Mouse (Mus musculus) brown adipose tissue, adult 24 weeks (tissue): ENCODE results near the gene E130311K13Rik. TPM values are rescaled to one million over a fixed set of nuclear protein-coding genes. Genes with fewer than 3 reads are reported as not detected.

Experiments used
- H3K27ac ChIP-seq: fragments of 200-500 bp; replicated peaks from 2 replicates; pipeline ENCODE4 v1.5.1; 2012; ENCODE audit warnings: low read depth, mild to moderate bottlenecking, low read length
- H3K4me1 ChIP-seq: fragments of 200-500 bp; 2 replicates; pipeline ENCODE4 v1.6.1; 2012; ENCODE audit warnings: low read length, mixed read lengths; ENCODE audit not compliant: control insufficient read depth, insufficient read depth, insufficient read length
- H3K4me3 ChIP-seq: fragments of 200-500 bp; 2 replicates; pipeline ENCODE4 v1.5.1; 2012; ENCODE audit warnings: low read depth, mild to moderate bottlenecking, low read length, moderate library complexity; ENCODE audit not compliant: insufficient read depth
- polyA plus RNA-seq: library from polyadenylated mRNA; stranded (reverse); fragments of >200 nt; gene quantifications from 2 replicates; pipeline ENCODE4 v1.2.4, GENCODE M21; 2012; ENCODE audit not compliant: missing spikeins, insufficient read depth, insufficient read length

E130311K13Rik gene
- polyA plus RNA-seq, 1 experiment, result 13.0 TPM

DNA sequence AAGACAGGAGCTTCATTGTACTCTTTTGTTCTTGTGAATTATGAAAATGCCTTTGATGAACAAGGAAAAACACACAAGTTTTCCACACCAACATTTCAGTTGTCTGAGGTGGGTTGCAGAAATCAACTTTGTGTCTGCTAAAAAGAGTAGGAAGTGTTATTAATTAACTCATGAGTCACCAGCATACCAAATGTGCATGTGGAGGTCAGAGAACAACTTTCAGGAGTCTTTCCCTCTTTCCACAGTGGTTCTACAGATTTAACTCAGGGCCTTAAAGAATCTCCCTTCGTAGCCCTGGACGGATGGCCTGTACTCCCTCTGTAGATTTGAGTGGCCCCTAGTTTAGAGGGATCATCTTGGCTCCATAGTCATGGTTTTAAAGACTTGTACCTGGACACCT, 25.1 kb downstream of the E130311K13Rik start:
- no peaks in the 10 kb centered on the region for H3K4me1 ChIP-seq
- H3K27ac ChIP-seq, result no peak overlapping the region
- H3K4me3 ChIP-seq, result no peak overlapping the region

DNA sequence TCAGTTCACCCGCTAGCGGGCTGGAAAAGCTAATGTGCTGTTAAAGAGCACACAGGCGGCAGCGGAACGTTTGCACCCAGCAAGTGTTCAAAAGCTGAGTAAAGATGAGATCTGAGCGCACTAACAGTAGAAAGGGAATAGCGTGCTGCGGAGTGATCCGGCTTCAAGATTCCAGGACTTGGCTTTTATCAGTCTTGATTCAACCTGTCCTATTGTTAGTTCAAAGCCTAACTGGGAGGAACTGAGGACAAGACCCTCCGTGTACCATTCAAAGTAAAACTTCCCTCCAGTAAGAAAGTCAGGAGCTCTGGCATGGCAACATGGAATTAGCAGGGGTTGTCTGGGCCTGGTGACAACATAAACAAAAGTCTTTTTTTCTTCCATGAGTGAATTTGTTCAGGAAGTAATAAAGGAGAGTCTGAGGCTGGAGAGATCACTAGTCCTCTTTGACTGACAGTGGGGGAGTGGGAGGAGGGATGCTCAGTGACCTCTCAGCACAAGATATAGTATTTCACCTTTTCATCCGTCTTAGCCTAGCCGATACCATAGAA, 29.2 kb downstream of the E130311K13Rik start:
- Histone ChIP-seq H3K27ac (no peak overlapping the region), H3K4me3 (no peak overlapping the region), H3K4me1 (no peaks in the 10 kb centered on the region)

DNA sequence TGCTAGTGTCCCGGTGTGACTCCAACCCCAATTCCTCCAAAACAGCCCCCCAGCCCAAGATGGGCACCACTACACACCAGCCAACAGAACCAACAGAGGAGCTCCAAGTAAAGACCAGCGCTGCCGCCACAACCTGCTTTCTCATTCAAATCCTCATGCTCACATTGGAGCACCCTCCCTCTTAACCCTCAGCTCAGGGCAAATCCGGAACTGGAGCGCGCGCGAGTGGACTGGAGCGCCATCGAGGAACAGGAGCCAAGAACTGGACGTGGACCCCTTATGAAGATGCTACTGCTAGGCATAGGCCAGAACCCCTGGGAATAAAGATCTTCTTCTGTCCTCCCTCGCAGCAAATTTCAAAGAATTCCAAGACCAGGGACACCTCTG, 30.0 kb downstream of the E130311K13Rik start, which contains the start of gene Plch1:
Gene Plch1, minus strand, starts transcription at position 164 of the 387 bp plus-strand sequence.
- H3K27ac ChIP-seq, result no peak within 1 kb of the TSS
- no peaks in the 10 kb centered on the region for H3K4me1 ChIP-seq
- peak within 1 kb of the TSS; percentile 59 for H3K4me3 ChIP-seq

DNA sequence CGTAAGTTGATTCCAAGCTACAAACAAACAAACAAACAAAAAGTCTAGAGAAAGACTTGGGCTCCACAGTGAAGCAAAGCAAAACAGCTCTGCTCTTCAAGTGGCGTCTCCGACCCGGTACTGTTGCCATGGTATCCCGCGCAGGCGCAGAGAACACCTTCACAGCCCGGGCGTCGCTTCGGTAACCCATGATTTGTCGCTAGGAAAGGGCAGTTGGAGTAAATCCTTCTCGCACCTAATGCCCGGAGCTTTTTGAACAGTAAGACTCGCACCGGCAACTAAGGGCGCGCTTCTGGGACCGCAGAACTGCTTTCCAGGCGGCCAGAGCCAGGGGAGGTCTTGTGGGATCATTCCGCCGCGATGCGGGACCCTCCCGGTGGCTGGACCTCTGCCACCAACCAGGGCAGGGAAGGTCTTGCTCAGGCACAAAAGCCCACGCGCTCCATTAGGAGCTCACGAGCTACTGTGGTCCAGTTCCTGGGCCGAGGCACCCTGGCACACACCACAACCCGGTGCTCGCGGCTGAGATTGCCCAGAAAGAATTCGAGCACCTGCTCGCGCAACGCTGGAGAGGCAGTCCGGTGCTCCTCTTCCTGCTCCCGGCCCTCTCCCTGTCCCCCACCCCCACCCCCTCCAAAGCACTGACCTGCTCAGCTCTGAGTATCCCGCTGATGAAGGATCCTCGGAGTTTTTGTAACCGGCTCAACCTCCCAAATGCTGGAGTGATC, 30.5 kb downstream of the E130311K13Rik start:
- peak overlapping the region; percentile 59 for H3K4me3 ChIP-seq
- H3K4me1 ChIP-seq, result no peaks in the 10 kb centered on the region
- no peak overlapping the region for H3K27ac ChIP-seq

DNA sequence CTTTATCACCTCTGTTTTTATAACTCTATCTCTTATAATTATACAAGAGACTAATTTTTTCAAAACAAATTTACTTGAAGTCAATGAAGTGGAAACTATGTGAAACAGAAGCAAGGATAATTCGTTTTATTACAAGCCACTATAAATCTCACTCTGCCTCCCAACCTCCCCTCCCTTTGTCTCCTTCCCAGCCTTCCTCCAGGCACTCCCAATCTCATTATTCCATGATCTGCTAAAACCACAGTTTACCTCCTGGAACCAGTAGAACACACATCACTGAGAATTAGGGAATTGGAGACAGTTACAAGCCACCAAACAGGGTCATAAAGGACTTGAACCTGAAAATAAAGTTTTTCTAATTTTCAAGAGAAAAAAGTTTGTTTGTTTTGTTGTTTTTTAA, 32.1 kb downstream of the E130311K13Rik start:
- H3K4me1 ChIP-seq, result no peaks in the 10 kb centered on the region
- no peak overlapping the region for H3K27ac ChIP-seq
- H3K4me3 ChIP-seq, result no peak overlapping the region

DNA sequence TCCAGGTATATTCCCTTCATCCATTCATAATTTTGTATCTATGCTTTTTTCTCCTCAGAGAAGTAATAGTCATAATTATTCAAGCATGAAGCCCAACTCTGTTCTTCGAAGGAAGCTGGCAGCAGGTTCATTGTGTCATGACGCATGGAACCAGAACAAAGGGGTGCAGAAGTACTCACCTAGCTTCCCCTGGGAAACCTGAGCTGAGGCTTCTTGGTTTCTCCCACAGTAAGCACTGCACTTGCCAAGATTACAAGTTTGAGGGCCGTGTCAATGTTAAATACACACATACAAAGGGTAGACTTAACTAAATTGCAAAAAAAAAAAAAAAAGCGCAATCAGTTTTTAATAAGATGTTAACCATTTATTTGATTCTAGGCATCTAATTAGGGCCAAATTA, 33.0 kb downstream of the E130311K13Rik start:
- Histone ChIP-seq H3K4me1 (no peaks in the 10 kb centered on the region), H3K4me3 (no peak overlapping the region), H3K27ac (no peak overlapping the region)

GRCm38 (mm10) chr3:63895786-63896185, 33.5 kb downstream of the E130311K13Rik start:
- Histone ChIP-seq H3K27ac (no peak overlapping the region), H3K4me3 (no peak overlapping the region), H3K4me1 (no peaks in the 10 kb centered on the region)

GRCm38 (mm10) chr3:63893677-63894076, 35.6 kb downstream of the E130311K13Rik start:
- Histone ChIP-seq H3K4me1 (no peaks in the 10 kb centered on the region), H3K4me3 (no peak overlapping the region), H3K27ac (no peak overlapping the region)

GRCm38 (mm10) chr3:63892154-63892553, 37.1 kb downstream of the E130311K13Rik start:
- H3K4me1 ChIP-seq, result no peaks in the 10 kb centered on the region
- no peak overlapping the region for H3K27ac ChIP-seq
- no peak overlapping the region for H3K4me3 ChIP-seq

GRCm38 (mm10) chr3:63881065-63881464, 48.2 kb downstream of the E130311K13Rik start:
- Histone ChIP-seq H3K4me3 (no peak overlapping the region), H3K4me1 (no peaks in the 10 kb centered on the region), H3K27ac (no peak overlapping the region)

DNA sequence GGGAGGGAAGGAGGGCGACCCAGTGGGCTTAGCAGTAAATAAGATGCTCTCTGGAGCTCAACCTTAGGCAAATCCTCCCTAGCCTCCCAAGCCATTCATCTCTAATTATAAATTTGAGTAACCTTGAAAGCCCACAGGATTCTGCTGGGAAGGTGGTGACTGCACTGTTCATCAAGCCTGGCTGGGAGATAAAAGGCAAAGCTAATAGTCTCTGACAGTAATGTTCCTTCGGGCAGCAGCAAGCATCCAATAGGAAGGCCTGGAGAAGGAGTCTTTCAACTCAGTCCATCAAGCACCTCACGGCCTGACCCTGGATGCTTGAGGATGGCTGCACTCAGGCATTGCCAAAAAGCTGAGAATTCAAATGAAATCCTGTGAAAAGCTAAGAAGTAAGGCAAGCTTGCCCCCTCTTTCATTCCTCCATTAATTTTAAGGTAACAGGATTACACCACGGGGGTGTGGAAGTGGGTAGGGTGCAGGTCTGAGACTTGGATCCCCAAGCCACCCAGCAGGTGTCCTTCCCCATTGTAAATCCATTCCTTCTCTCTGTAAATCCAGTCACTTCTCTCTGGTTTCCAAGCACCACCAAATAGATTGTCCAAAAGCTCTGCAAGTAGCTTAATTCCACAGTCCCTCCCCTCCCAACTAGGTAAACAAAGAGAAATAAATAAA, 50.1 kb downstream of the E130311K13Rik start:
- no peaks in the 10 kb centered on the region for H3K4me1 ChIP-seq

DNA sequence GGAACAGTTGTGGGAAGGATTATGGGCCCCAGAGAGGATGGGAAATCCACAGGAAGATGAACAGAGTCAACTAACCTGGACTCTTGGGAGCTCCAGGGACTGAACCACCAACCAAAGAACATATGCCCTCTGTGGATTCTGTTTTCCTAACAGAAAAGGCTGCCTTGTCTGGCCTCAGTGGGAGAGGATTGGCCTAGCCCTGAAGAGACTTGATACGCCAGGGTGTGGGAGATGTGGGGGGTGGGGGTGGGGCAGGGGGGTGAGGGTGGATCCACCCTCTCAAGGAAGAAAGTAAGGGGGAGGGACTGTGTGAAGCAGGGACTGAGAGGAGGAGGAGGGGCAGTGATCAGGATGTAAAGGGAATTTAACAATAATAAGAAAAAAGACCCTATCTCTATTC, 56.5 kb downstream of the E130311K13Rik start:
- H3K27ac ChIP-seq, result no peak overlapping the region
- H3K4me1 ChIP-seq, result no peaks in the 10 kb centered on the region
- no peak overlapping the region for H3K4me3 ChIP-seq

More for the DNA sequence above, 50.1 kb downstream of the E130311K13Rik start:
- H3K4me3 ChIP-seq, result no peak overlapping the region
- no peak overlapping the region for H3K27ac ChIP-seq

DNA sequence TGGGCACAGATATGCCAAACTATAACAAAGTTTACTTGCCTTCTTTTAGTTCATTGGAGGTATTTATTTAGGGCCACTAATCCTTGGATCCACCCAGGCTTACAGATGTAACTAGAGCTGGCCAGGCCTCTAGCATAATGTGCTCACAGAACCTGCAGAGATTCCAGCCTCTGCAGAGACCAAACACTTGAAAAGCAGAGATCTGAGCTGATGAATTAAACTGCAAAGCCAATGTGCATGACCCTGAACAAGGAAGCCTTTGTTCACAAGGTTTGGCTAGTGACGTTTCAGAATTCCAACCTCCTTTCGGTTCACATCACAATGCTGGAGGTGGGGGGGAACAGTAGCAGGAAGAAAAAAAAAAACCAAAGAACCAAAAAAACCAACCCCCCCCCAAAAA, 58.0 kb downstream of the E130311K13Rik start:
- Histone ChIP-seq H3K4me3 (no peak overlapping the region), H3K4me1 (no peaks in the 10 kb centered on the region), H3K27ac (no peak overlapping the region)

DNA sequence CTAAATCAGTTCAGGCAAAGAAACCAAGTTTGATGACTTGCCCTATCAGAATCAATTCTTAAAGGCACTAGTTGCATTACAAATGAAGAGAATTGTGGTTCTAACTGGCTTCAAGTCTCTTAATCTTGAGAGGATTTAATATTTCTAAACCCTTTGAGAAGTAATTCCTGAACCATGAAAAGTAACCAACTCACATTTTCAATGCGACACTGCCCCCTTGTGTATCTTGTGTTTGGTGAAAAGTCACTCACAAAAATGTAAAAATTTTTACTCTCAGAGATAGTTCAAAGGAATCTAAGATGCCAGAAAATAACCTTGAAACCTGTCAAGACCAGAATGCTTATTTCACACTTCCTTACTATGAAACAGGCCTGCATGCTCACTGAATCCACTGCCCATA, 61.0 kb downstream of the E130311K13Rik start:
- Histone ChIP-seq H3K4me1 (no peaks in the 10 kb centered on the region), H3K27ac (no peak overlapping the region), H3K4me3 (no peak overlapping the region)

DNA sequence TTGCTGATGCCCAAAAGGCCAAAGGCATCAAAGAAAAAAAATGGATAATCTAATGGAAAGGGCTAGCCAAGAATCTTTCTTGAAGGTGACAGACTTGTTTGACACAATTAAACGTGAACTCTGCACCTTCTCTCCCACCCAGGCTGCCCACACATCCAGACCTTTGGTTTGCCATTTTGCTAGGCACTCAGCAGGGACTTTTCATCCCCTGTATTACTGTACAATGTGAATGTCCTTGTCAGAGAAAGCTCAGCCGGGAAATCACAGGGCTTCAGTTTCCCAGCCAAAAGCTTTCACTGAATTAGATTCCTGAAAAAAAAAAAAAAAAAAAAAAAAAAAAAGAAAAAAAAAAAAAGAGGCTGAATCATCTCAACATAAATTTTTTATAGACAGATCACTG, 64.2 kb downstream of the E130311K13Rik start:
- no peak overlapping the region for H3K27ac ChIP-seq
- no peaks in the 10 kb centered on the region for H3K4me1 ChIP-seq
- no peak overlapping the region for H3K4me3 ChIP-seq
